Mouse (Mus musculus) layer of hippocampus, postnatal 14 days (tissue): Measurements from ENCODE around the gene Dync2li1. TPM values are rescaled to one million over a fixed set of nuclear protein-coding genes. Genes with fewer than 3 reads are reported as not detected.

ENCODE experiments used
- DNase-seq, 2 experiments: peaks; one replicate each; pipeline ENCODE4 v3.0.0; 2021 to 2022; ENCODE audit warnings: low spot score in 2 of 2, mixed read lengths in 1 of 2
- long read RNA-seq, 2 experiments: library from polyadenylated mRNA; stranded (forward); transcript quantifications; one replicate each; pipeline ENCODE4 v2.0.0; 2021
- total RNA-seq, 2 experiments: library from RNA; stranded (reverse); gene quantifications; 2 replicates each; pipeline ENCODE4 v1.2.3; 2021

Gene Dync2li1
- total RNA-seq = 10 to 100 TPM; 21.7 to 23.5 TPM
- long read RNA-seq, experiment 1, transcript Dync2li1-201 (13 exons, 1,354 nt) = major isoform, 23 of 24 reads
- long read RNA-seq, experiment 1, partial matches to known transcripts = 0 of 24 reads
- long read RNA-seq, experiment 1, other reads (novel, unspliced or antisense) = 1 of 24 reads
- long read RNA-seq, experiment 2, transcript Dync2li1-201 (13 exons, 1,354 nt) = major isoform, 45 of 47 reads
- long read RNA-seq, experiment 2, partial matches to known transcripts = 1 of 47 reads
- long read RNA-seq, experiment 2, other reads (novel, unspliced or antisense) = 1 of 47 reads

DNA sequence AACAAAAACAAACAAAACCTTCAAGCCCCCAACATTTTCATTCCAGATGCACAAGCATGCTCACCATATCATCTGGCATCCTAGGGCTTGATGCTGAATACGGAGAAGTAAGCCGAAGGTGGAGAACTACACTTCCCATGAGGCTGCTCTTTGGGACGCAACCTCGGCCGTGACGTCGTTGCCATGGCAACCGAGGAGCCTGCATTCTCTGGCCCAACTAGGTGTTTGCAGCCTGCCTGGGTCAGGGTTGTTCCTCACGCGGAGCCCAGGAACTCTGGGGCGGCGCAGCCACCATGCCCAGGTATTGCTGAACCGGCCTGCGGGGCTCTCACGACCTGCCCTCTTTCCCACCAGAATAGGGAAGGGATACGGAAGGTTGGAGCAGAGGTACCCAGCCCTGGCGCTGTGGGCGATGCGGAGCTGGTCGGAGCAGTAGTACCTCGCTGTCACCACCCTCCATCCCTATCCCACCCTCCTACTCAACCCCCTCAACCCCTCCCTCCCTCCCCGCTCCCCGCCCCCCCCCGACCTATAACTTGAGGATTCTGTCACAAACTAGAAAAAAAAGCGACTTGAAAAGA lies at the start of gene Dync2li1:
TSS of gene Dync2li1 (plus strand) at position 221 of the 581 bp plus-strand sequence.
- peak; percentile 88 to 93 for DNase-seq

- no peak for DNase-seq
Measured at GRCm38 (mm10) chr17:84576621-84577293, 49.5 kb upstream of the Dync2li1 start.

- DNase-seq = no peak
Measured at GRCm38 (mm10) chr17:84579249-84579648, 47.0 kb upstream of the Dync2li1 start.

- DNase-seq = no peak
Measured at GRCm38 (mm10) chr17:84579817-84580216, 46.5 kb upstream of the Dync2li1 start.

DNA sequence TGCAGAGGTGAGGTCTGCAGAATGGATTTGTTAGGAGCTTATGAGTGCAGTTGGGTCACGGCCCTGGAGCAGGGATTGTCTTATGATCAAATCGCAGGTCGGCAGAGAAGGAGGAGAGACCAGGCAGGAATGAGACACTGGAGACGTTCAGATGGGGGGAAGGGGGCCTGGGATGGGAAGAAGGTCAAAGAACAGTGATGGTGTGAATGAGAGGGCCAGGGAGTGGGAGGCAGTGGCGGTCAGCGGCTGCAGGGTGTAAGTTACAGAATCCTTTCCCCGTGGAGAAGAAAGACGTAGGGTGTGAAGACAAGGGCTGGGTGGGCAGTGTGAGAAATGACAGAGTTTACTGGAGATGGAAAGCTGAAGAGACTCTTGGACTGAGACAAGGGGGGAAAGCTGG lies 45.5 kb upstream of the Dync2li1 start:
- no peak for DNase-seq

- no peak for DNase-seq
Measured at GRCm38 (mm10) chr17:84581740-84582414, 44.4 kb upstream of the Dync2li1 start.

DNA sequence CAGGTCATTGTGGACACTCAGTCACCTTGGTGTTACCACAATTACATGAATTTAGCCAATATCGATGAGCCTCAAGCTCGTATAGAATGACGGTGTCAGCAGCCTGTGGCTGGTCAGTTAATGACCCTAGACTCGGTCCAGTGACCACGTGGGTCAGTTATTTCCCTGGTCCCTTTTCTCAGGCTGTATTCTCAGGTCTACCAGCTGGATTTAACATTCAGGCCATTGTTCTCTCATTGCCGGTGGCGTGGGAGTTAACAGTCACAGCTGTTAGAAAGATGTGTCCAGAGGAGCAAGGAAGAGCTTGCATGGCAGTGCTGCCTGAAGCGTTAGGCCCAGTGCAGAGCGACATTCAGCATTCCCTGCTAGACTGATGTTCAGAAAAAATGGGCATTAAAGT lies 42.2 kb upstream of the Dync2li1 start:
- DNase-seq = no peak

DNA sequence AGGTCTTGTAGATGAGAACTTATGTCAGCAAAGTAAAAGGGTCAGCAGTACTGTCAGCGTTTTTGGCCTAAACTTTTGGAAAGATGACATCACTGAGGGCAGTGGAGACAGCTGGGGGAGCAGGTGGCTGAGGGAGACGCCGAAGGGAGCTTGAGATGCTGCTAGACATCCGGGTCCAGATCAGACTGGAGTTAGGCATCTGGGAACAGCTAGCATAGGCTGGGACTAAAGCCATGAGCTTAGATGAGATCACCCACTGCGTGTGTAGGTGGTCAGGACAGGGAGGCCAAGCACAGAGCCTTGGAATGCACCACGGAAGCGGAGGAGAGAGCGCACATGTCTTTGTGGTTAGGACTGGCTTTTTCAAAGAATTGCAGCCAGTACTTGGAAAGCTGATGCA lies 41.2 kb upstream of the Dync2li1 start:
- DNase-seq = no peak

DNA sequence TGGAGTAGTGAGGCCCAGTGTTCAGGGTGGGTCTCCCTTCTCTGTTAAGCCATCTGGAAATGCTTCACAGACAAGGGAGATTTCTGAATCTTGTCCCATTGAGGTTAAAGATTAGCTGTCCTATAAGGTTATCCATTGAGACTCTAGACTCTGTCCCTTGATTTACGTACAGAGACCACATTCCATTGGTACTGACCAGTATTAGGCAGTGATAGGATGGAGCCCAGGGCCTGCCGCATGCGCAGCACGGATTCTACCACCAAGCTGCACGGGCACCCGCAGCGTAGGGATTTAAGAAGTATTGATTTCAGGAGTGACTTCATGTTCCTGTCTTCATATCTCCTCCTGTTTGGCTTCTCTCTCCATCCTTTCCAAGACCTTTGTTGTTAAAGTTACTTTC lies 36.2 kb upstream of the Dync2li1 start:
- no peak for DNase-seq

GRCm38 (mm10) chr17:84591431-84592150 lies 34.7 kb upstream of the Dync2li1 start:
- DNase-seq = no peak

GRCm38 (mm10) chr17:84596015-84596441 lies 30.3 kb upstream of the Dync2li1 start:
- DNase-seq = no peak

- no peak for DNase-seq
Measured at GRCm38 (mm10) chr17:84596501-84596900, 29.8 kb upstream of the Dync2li1 start.

- no peak for DNase-seq
Measured at GRCm38 (mm10) chr17:84597859-84598258, 28.4 kb upstream of the Dync2li1 start.

GRCm38 (mm10) chr17:84598928-84599327 lies 27.4 kb upstream of the Dync2li1 start:
- no peak for DNase-seq

- no peak for DNase-seq
Measured at GRCm38 (mm10) chr17:84600051-84600983, 26.0 kb upstream of the Dync2li1 start.

DNA sequence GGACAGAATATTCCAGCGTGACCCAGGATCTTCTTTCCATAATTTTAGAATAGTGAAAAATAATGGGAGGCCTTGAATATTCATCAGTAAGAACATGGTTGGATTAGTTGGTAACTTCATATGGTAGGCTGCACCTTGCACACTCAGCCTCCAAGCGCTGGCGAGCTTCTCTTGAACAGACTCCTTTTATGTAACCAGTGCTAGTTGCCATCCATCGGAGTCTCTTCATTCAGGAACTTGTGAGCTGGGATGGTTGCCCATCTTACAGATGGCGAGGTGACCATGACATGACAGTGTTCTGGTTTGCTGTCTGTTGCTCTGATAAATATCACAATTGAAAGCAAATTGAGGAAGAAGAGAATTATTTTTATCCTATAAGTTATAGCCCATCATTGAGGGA lies 24.5 kb upstream of the Dync2li1 start:
- no peak for DNase-seq

- DNase-seq = no peak
Measured at GRCm38 (mm10) chr17:84603202-84603627, 23.1 kb upstream of the Dync2li1 start.

DNA sequence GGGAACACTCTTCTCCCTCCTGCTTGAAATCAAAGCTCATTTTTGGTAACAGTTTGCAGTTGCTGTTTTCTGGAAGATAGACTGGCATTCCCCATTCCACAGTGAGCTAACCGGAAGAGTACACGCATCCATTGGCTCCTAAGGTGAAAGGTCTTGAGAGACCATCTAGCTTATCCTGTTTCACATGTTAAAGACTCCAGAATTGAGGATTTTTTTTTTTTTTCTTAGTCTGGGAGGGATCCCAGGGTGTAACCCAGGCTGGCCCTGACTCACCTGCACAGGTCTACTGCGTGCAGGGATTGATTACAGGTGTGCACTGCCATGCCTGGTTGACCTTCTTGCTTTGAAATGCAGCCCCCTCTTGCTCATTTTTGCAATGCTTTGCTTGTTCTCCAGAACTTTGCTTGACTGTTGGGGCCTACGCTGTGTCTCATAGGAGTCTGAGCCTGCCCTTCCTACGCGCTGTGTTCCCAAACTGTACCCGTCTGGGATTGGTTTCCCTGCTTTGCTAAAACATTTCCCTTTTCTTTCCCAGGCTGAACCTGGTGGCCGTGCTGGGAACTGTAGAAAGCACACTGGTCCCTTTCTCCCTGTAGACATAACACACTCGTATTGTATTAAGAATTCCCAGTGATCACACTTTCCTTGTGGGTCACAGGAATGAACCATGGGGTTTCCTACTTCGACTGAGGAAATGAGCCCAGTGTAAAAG lies 22.4 kb upstream of the Dync2li1 start:
- no peak for DNase-seq

- no peak for DNase-seq
Measured at GRCm38 (mm10) chr17:84606976-84607375, 19.3 kb upstream of the Dync2li1 start.
